Mouse (Mus musculus) stomach, embryonic 16.5 days (tissue): Measurements from ENCODE around the gene Dcaf15. TPM values are rescaled to one million over a fixed set of nuclear protein-coding genes. Genes with fewer than 3 reads are reported as not detected.
A peak's percentile ranks its signal among the peaks of the same experiment; 100 is the strongest.

Experiments
- ATAC-seq: fragments of 200-750 bp; cut with Nextera tagmentation; 2 replicates; pipeline ENCODE4 v1.8.0; 2017; ENCODE audit warnings: moderate number of reproducible peaks, moderate TSS enrichment; ENCODE audit not compliant: insufficient read depth, low FRiP score
- H3K27ac ChIP-seq: fragments of 300-500 bp; sonication (generic); 2 replicates; pipeline ENCODE4 v1.5.1; 2014; ENCODE audit warnings: low read length
- H3K27me3 ChIP-seq: fragments of 300-500 bp; sonication (generic); 2 replicates; pipeline ENCODE4 v1.6.1; 2014; ENCODE audit warnings: low read length, control low read depth, mixed read lengths; ENCODE audit not compliant: control insufficient read depth, insufficient read depth
- H3K36me3 ChIP-seq: fragments of 300-500 bp; sonication (generic); 2 replicates; pipeline ENCODE4 v1.6.1; 2014; ENCODE audit warnings: low read length; ENCODE audit not compliant: control insufficient read depth, insufficient read depth
- H3K4me1 ChIP-seq: fragments of 300-500 bp; sonication (generic); 2 replicates; pipeline ENCODE4 v1.6.1; 2014; ENCODE audit warnings: low read length, control low read depth, mixed read lengths; ENCODE audit not compliant: control insufficient read depth, insufficient read depth
- H3K4me2 ChIP-seq: fragments of 300-500 bp; sonication (generic); 2 replicates; pipeline ENCODE4 v1.6.1; 2014; ENCODE audit warnings: low read depth, low read length, mixed read lengths
- H3K4me3 ChIP-seq: fragments of 300-500 bp; sonication (generic); replicated peaks from 2 replicates; pipeline ENCODE4 v1.5.1; 2014; ENCODE audit warnings: mild to moderate bottlenecking, low read length
- H3K9ac ChIP-seq: fragments of 300-500 bp; sonication (generic); 2 replicates; pipeline ENCODE4 v1.6.1; 2014; ENCODE audit warnings: low read length
- H3K9me3 ChIP-seq: fragments of 300-500 bp; sonication (generic); replicated peaks from 2 replicates; pipeline ENCODE4 v1.6.1; 2016; ENCODE audit warnings: low read length, control low read depth; ENCODE audit not compliant: control insufficient read depth
- WGBS: fragments of 180-500 bp; shearing (Covaris S2); extraction: QIAGEN DNeasy Blood & Tissue Kit; methylation state at CpG from one replicate; pipeline ENCODE4 v1.1.7; 2014; 5-methylcytosine and 5-hydroxymethylcytosine counted together
- polyA plus RNA-seq: library from polyadenylated mRNA; unstranded; fragments of >200 nt; fragmentation: Nextera tagmentation; extraction: Ambion mirVana; gene quantifications from 2 replicates; pipeline ENCODE4 v1.2.1, GENCODE M21; 2015

The Dcaf15 gene
- polyA plus RNA-seq, 1 experiment from 2014 or later: 6.4 TPM

- peak overlapping the region; percentile 90 for H3K27ac ChIP-seq
- no peak for ATAC-seq
- 19% methylated on average over 5 of the region's 5 CpGs for WGBS
- H3K4me1 ChIP-seq: peaks cover 31% of the 10 kb centered on the region
- no peaks in the 10 kb centered on the region for H3K27me3 ChIP-seq
- H3K36me3 ChIP-seq: no peaks in the 10 kb centered on the region
- H3K4me2 ChIP-seq: peak overlapping the region; percentile 91
- H3K9ac ChIP-seq: peak overlapping the region; percentile 84
- peak overlapping the region; percentile 86 for H3K4me3 ChIP-seq
- no peaks in the 10 kb centered on the region for H3K9me3 ChIP-seq
Observed at GRCm38 (mm10) chr8:84065457-84066072, 39.0 kb downstream of the Dcaf15 start.

- peaks cover 26% of the 10 kb centered on the region for H3K4me1 ChIP-seq
- peak within 1 kb of the TSS; percentile 84 for H3K9ac ChIP-seq
- peak within 1 kb of the TSS; percentile 91 for H3K4me2 ChIP-seq
- 90% methylated on average over 1 of the region's 1 CpGs for WGBS
- no peaks in the 10 kb centered on the region for H3K27me3 ChIP-seq
- H3K27ac ChIP-seq: peak within 1 kb of the TSS; percentile 90
- no peaks in the 10 kb centered on the region for H3K9me3 ChIP-seq
- no peaks in the 10 kb centered on the region for H3K36me3 ChIP-seq
- H3K4me3 ChIP-seq: peak within 1 kb of the TSS; percentile 86
- no peak for ATAC-seq
Observed at GRCm38 (mm10) chr8:84065037-84065436, 39.5 kb downstream of the Dcaf15 start, which contains the start of gene Gm10643. Gene Gm10643 (minus strand): TSS chr8:84065137.

- H3K9me3 ChIP-seq: no peaks in the 10 kb centered on the region
- H3K4me1 ChIP-seq: peaks cover 16% of the 10 kb centered on the region
- no peaks in the 10 kb centered on the region for H3K27me3 ChIP-seq
- H3K27ac ChIP-seq: no peak overlapping the region
- H3K36me3 ChIP-seq: no peaks in the 10 kb centered on the region
- H3K9ac ChIP-seq: no peak overlapping the region
- H3K4me3 ChIP-seq: no peak overlapping the region
- ATAC-seq: no peak
- WGBS: 63% methylated on average over 8 of the region's 8 CpGs
- no peak overlapping the region for H3K4me2 ChIP-seq
Observed at GRCm38 (mm10) chr8:84063861-84064610, 40.5 kb downstream of the Dcaf15 start.

GRCm38 (mm10) chr8:84060245-84060644 is 44.3 kb downstream of the Dcaf15 start:
- Histone ChIP-seq H3K36me3 (no peaks in the 10 kb centered on the region), H3K27me3 (no peaks in the 10 kb centered on the region), H3K27ac (no peak overlapping the region), H3K9ac (no peak overlapping the region), H3K4me1 (no peaks in the 10 kb centered on the region), H3K4me3 (no peak overlapping the region), H3K9me3 (no peaks in the 10 kb centered on the region), H3K4me2 (no peak overlapping the region)
- no peak for ATAC-seq
- WGBS: 82% methylated on average over 2 of the region's 2 CpGs

GRCm38 (mm10) chr8:84059226-84059625 is 45.3 kb downstream of the Dcaf15 start:
- Histone ChIP-seq H3K4me3 (no peak overlapping the region), H3K27ac (no peak overlapping the region), H3K9me3 (no peaks in the 10 kb centered on the region), H3K9ac (no peak overlapping the region), H3K4me2 (no peak overlapping the region), H3K27me3 (no peaks in the 10 kb centered on the region), H3K4me1 (no peaks in the 10 kb centered on the region), H3K36me3 (no peaks in the 10 kb centered on the region)
- WGBS: 86% methylated on average over 2 of the region's 2 CpGs
- ATAC-seq: no peak

- H3K4me3 ChIP-seq: no peak overlapping the region
- H3K27me3 ChIP-seq: no peaks in the 10 kb centered on the region
- H3K9ac ChIP-seq: no peak overlapping the region
- ATAC-seq: no peak
- H3K9me3 ChIP-seq: no peaks in the 10 kb centered on the region
- no peak overlapping the region for H3K27ac ChIP-seq
- no peak overlapping the region for H3K4me2 ChIP-seq
- H3K4me1 ChIP-seq: no peaks in the 10 kb centered on the region
- H3K36me3 ChIP-seq: no peaks in the 10 kb centered on the region
- 93% methylated on average over 1 of the region's 1 CpGs for WGBS
Observed at GRCm38 (mm10) chr8:84057827-84058226, 46.7 kb downstream of the Dcaf15 start.

- Histone ChIP-seq H3K9me3 (no peaks in the 10 kb centered on the region), H3K27ac (no peak overlapping the region), H3K4me1 (no peaks in the 10 kb centered on the region), H3K27me3 (no peaks in the 10 kb centered on the region), H3K4me2 (no peak overlapping the region), H3K4me3 (no peak overlapping the region), H3K9ac (no peak overlapping the region), H3K36me3 (no peaks in the 10 kb centered on the region)
- ATAC-seq: no peak
- WGBS: 80% methylated on average over 5 of the region's 5 CpGs
Observed at GRCm38 (mm10) chr8:84053229-84053628, 51.3 kb downstream of the Dcaf15 start.

- peak; percentile 91 for ATAC-seq
- 54% methylated on average over 3 of the region's 3 CpGs for WGBS
- H3K4me3 ChIP-seq: no peak overlapping the region
- H3K27me3 ChIP-seq: no peaks in the 10 kb centered on the region
- H3K9me3 ChIP-seq: no peaks in the 10 kb centered on the region
- no peaks in the 10 kb centered on the region for H3K36me3 ChIP-seq
- no peak overlapping the region for H3K4me2 ChIP-seq
- H3K4me1 ChIP-seq: no peaks in the 10 kb centered on the region
- H3K9ac ChIP-seq: no peak overlapping the region
- no peak overlapping the region for H3K27ac ChIP-seq
Observed at GRCm38 (mm10) chr8:84052746-84053145, 51.8 kb downstream of the Dcaf15 start.

GRCm38 (mm10) chr8:84048171-84048570 is 56.4 kb downstream of the Dcaf15 start:
- H3K4me1 ChIP-seq: no peaks in the 10 kb centered on the region
- no peak for ATAC-seq
- H3K4me3 ChIP-seq: no peak overlapping the region
- H3K4me2 ChIP-seq: no peak overlapping the region
- H3K9ac ChIP-seq: no peak overlapping the region
- peaks cover 21% of the 10 kb centered on the region for H3K27me3 ChIP-seq
- no peaks in the 10 kb centered on the region; the same call in 1 of the 2 replicates for H3K9me3 ChIP-seq
- H3K36me3 ChIP-seq: no peaks in the 10 kb centered on the region
- 69% methylated on average over 5 of the region's 5 CpGs for WGBS
- no peak overlapping the region for H3K27ac ChIP-seq
